19 mouse cellular contexts compared by ENCODE assay signal in the genomic region with DNA sequence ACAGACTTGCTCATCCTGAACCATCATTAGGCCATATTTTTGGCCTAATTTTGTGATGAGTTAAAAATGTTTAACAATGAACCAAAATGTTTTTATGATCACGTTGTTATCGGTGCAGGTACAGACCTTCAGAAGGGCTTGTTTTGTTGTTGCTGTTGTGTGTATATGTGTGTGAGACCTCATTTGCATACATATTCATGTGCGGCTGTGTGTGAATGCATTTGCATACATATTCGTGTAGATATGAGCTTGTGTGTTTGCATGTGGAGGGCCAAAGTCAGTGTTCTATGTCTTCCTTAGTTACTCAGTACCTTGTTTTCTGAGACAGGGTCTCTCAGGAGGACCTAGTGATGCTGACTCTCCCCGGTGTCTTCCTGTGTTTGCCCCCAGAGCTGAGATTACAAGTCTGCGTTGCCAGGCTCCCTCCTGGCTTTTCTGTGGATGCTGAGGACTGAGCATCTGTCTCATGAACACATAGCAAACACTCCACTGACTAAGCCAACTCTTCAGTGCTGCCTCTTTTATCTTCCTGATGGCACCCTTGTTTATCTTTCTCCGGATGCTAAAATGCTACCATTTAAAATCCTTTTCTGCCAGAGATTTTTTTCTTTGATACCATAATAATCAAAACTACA.
DNase-seq lines count a peak whose midpoint lies in the region; ATAC-seq and TF ChIP-seq lines count a peak whose summit lies in the region.
"Had no signal": no experiment of that assay in that cellular context is flagged by ENCODE, and none has a peak within 500 bp of the region (broad histone marks: within the 10 kb centered on the region; RNA-seq: fewer than 3 reads in every experiment).

No protein-coding gene starts in this region.

- H3K4me2 ChIP-seq in forebrain, postnatal 0 days (ENCODE audit: low read depth), result no peak overlapping the region
- H3K4me2 ChIP-seq: embryonic facial prominence, embryonic 12.5 days; hindbrain, embryonic 15.5 days; limb, embryonic 12.5 days; liver, embryonic 13.5 days; lung, embryonic 15.5 days had no signal

- 64% methylated on average over 7 of the region's 7 CpGs for whole genome bisulfite sequencing in forebrain, postnatal 0 days

- H3K27ac ChIP-seq in forebrain, postnatal 0 days (ENCODE audit: low read depth, low read length), result no peak overlapping the region
- H3K27ac ChIP-seq: embryonic facial prominence, embryonic 12.5 days; hindbrain, embryonic 15.5 days; kidney, postnatal 0 days; limb, embryonic 12.5 days; liver, embryonic 13.5 days; lung, embryonic 15.5 days; macrophage had no signal

- peak; percentile 88 for ATAC-seq in forebrain, postnatal 0 days
- ATAC-seq in CD4-positive, CD25-positive, alpha-beta regulatory T cell, adult 4 months, result no peak

- intact Hi-C loops in left cerebral cortex, postnatal 14 days (cut with DNase I), result no loop called here
- intact Hi-C loops in left cerebral cortex, postnatal 36 days (cut with DNase I), result no loop called here
- intact Hi-C loops in heart, postnatal 10 days (cut with DNase I), result no loop called here

- no peak for TF ChIP-seq POLR2A in brain, embryonic 14.5 days (IDR thresholded peaks at IDR 0.05; ENCODE audit: borderline replicate concordance, extremely low read depth, insufficient read depth, insufficient read length, poor library complexity, severe bottlenecking)

- H3K4me1 ChIP-seq in forebrain, postnatal 0 days (ENCODE audit: insufficient read depth), result no peaks in the 10 kb centered on the region
- H3K4me1 ChIP-seq: embryonic facial prominence, embryonic 12.5 days; limb, embryonic 12.5 days; liver, embryonic 13.5 days; lung, embryonic 15.5 days had no signal

- H3K4me3 ChIP-seq in forebrain, postnatal 0 days (ENCODE audit: low read depth, low read length), result no peak overlapping the region
- H3K4me3 ChIP-seq: embryonic facial prominence, embryonic 12.5 days; hindbrain, embryonic 15.5 days; limb, embryonic 12.5 days; liver, embryonic 13.5 days; lung, embryonic 15.5 days had no signal

- H3K9ac ChIP-seq in forebrain, postnatal 0 days, result no peak overlapping the region
- H3K9ac ChIP-seq: embryonic facial prominence, embryonic 12.5 days; hindbrain, embryonic 15.5 days; limb, embryonic 12.5 days; liver, embryonic 13.5 days; lung, embryonic 15.5 days had no signal

- no peaks in the 10 kb centered on the region for H3K27me3 ChIP-seq in forebrain, postnatal 0 days (ENCODE audit: insufficient read depth, low read length)
- H3K27me3 ChIP-seq: embryonic facial prominence, embryonic 12.5 days; hindbrain, embryonic 15.5 days; limb, embryonic 12.5 days; liver, embryonic 13.5 days; lung, embryonic 15.5 days had no signal

- peak; percentile 5 to 18 for DNase-seq in left cerebral cortex, postnatal 14 days (ENCODE audit: low spot score in 2 of 2)
- no peak for DNase-seq in left cerebral cortex, postnatal 36 days (ENCODE audit: low spot score in 2 of 2)
- DNase-seq in brain, embryonic 14.5 days (ENCODE audit: low read depth), result peak; percentile 60
- DNase-seq in forebrain, postnatal 0 days, result peak; percentile 36
- DNase-seq in layer of hippocampus, adult 9-11 months, result peak; percentile 23
- DNase-seq in heart, postnatal 10 days, result no peak
- no peak for DNase-seq in cerebellum, adult 18-20 months
- DNase-seq: cerebellum, adult 11 months; kidney, adult 11 months; liver, embryonic 13.5 days; thymus, adult 18-20 months had no signal

- TF ChIP-seq CTCF in brain, embryonic 14.5 days (IDR thresholded peaks at IDR 0.05; ENCODE audit: borderline replicate concordance, extremely low read depth, insufficient read depth, insufficient read length), result no peak
- TF ChIP-seq CTCF in forebrain, postnatal 0 days (IDR thresholded peaks at IDR 0.05; ENCODE audit: low read depth), result no peak

- H3K9me3 ChIP-seq in forebrain, postnatal 0 days (ENCODE audit: low read length), result no peaks in the 10 kb centered on the region
- H3K9me3 ChIP-seq: embryonic facial prominence, embryonic 12.5 days; G1E; hindbrain, embryonic 15.5 days; limb, embryonic 12.5 days; liver, embryonic 13.5 days; lung, embryonic 15.5 days had no signal

- H3K36me3 ChIP-seq in forebrain, postnatal 0 days (ENCODE audit: insufficient read depth), result no peaks in the 10 kb centered on the region
- H3K36me3 ChIP-seq: embryonic facial prominence, embryonic 12.5 days; G1E; hindbrain, embryonic 15.5 days; limb, embryonic 12.5 days; liver, embryonic 13.5 days; lung, embryonic 15.5 days had no signal

Comparison
In these comparisons a context has a peak if more than half of its experiments do, and no peak if none do; other contexts are left out.
1. DNase-seq: peak in left cerebral cortex, postnatal 14 days (2 of 2), brain, embryonic 14.5 days (single experiment), forebrain, postnatal 0 days (single experiment) and layer of hippocampus, adult 9-11 months (single experiment); none in left cerebral cortex, postnatal 36 days (0 of 2), heart, postnatal 10 days (0 of 2) and cerebellum, adult 18-20 months (0 of 2).